Mouse (Mus musculus) left cerebral cortex, adult 2 months (tissue): Measurements from ENCODE around the gene Tmc6. TPM values are rescaled to one million over a fixed set of nuclear protein-coding genes. Genes with fewer than 3 reads are reported as not detected.

ENCODE experiments used
- DNase-seq, 2 experiments: peaks; one replicate each; pipeline ENCODE4 v3.0.0; 2021 to 2022; ENCODE audit warnings: low spot score in 2 of 2, mixed read lengths in 1 of 2; ENCODE audit errors: extremely low spot score in 1 of 2
- H3K27ac ChIP-seq: fragments of 200-600 bp; 2 replicates; pipeline ENCODE4 v1.8.1; 2022
- H3K4me3 ChIP-seq: fragments of 200-600 bp; 2 replicates; pipeline ENCODE4 v1.8.1; 2022
- CTCF ChIP-seq: fragments of 200-600 bp; IDR thresholded peaks from 2 replicates; pipeline ENCODE4 v1.8.1; 2022; ENCODE audit warnings: antibody characterized with exemption, mild to moderate bottlenecking, moderate library complexity
- intact Hi-C: fragments of 180-260 bp; cut with DNase I; formaldehyde crosslinking; loops from one replicate; pipeline ENCODE4 v1.15.1; 2025
- long read RNA-seq, 2 experiments: library from polyadenylated mRNA; stranded (forward); transcript quantifications; one replicate each; pipeline ENCODE4 v2.0.0; 2021; ENCODE audit warnings: borderline mapping rate in 2 of 2
- total RNA-seq, 2 experiments: library from RNA; stranded (reverse); gene quantifications; 2 replicates each; pipeline ENCODE4 v1.2.3; 2021

Tmc6 gene
- 1 to 10 TPM; 7.8 to 9.3 TPM for total RNA-seq
- long read RNA-seq, experiment 1, partial matches to known transcripts, result 2 of 8 reads
- long read RNA-seq, experiment 1, other reads (novel, unspliced or antisense), result 3 of 8 reads
- long read RNA-seq, experiment 2, partial matches to known transcripts, result 0 of 6 reads
- long read RNA-seq, experiment 2, other reads (novel, unspliced or antisense), result 6 of 6 reads

GRCm38 (mm10) chr11:117781993-117782704 is at the start of gene Tmc6, which contains the start of gene Tmc8:
Tmc6 (minus strand) TSS chr11:117782198.
Tmc8 (plus strand) TSS chr11:117782076.
- peak within 1 kb of the TSS; percentile 21; the same call in 1 of the 2 replicates for H3K27ac ChIP-seq
- H3K4me3 ChIP-seq, result peak within 1 kb of the TSS; percentile 20
- no peak for DNase-seq
- no peak for TF ChIP-seq CTCF
- intact Hi-C loops, result no loop called here

- H3K27ac ChIP-seq, result no peak overlapping the region
- DNase-seq, result no peak
These were observed 48.4 kb upstream of the Tmc6 start for GRCm38 (mm10) chr11:117830401-117830800.

GRCm38 (mm10) chr11:117829671-117830215 is 47.7 kb upstream of the Tmc6 start:
- Histone ChIP-seq H3K27ac (peak overlapping the region; percentile 5; the same call in 1 of the 2 replicates), H3K4me3 (no peak overlapping the region)
- DNase-seq, result no peak
- no peak for TF ChIP-seq CTCF
- intact Hi-C loops, result loop anchor here (5.0 kb wide), 1 partner anchor 592 kb away; no protein-coding TSS in a partner anchor

More at GRCm38 (mm10) chr11:117830401-117830800, 48.4 kb upstream of the Tmc6 start:
- no peak overlapping the region for H3K4me3 ChIP-seq
- intact Hi-C loops, result no loop called here
- no peak for TF ChIP-seq CTCF

GRCm38 (mm10) chr11:117828888-117829604 is 47.0 kb upstream of the Tmc6 start:
- DNase-seq, result no peak
- peak overlapping the region; percentile 5; the same call in 1 of the 2 replicates for H3K27ac ChIP-seq
- no peak for TF ChIP-seq CTCF
- no peak overlapping the region for H3K4me3 ChIP-seq
- intact Hi-C loops, result loop anchor here (5.0 kb wide), 1 partner anchor 592 kb away; no protein-coding TSS in a partner anchor

GRCm38 (mm10) chr11:117828149-117828887 is 46.3 kb upstream of the Tmc6 start:
- TF ChIP-seq CTCF, result no peak
- no peak overlapping the region; the same call in 1 of the 2 replicates for H3K27ac ChIP-seq
- DNase-seq, result no peak
- no peak overlapping the region for H3K4me3 ChIP-seq
- intact Hi-C loops, result loop anchor here (5.0 kb wide), 1 partner anchor 591 kb away; no protein-coding TSS in a partner anchor

GRCm38 (mm10) chr11:117827386-117827785 is 45.4 kb upstream of the Tmc6 start:
- intact Hi-C loops, result loop anchor here (5.0 kb wide), 1 partner anchor 590 kb away; no protein-coding TSS in a partner anchor
- Histone ChIP-seq H3K4me3 (no peak overlapping the region), H3K27ac (no peak overlapping the region)
- DNase-seq, result no peak
- TF ChIP-seq CTCF, result no peak

- intact Hi-C loops, result loop anchor here (5.0 kb wide), 1 partner anchor 590 kb away; no protein-coding TSS in a partner anchor
- DNase-seq, result no peak
- TF ChIP-seq CTCF, result no peak
- H3K4me3 ChIP-seq, result no peak overlapping the region
- H3K27ac ChIP-seq, result no peak overlapping the region
These were observed 44.9 kb upstream of the Tmc6 start for GRCm38 (mm10) chr11:117826916-117827315.

GRCm38 (mm10) chr11:117826164-117826563 is 44.2 kb upstream of the Tmc6 start:
- H3K4me3 ChIP-seq, result peak overlapping the region; percentile 27
- intact Hi-C loops, result loop anchor here (5.0 kb wide), 1 partner anchor 589 kb away; no protein-coding TSS in a partner anchor
- no peak for TF ChIP-seq CTCF
- no peak for DNase-seq
- no peak overlapping the region for H3K27ac ChIP-seq

GRCm38 (mm10) chr11:117825333-117826101 is 43.5 kb upstream of the Tmc6 start, which contains the start of the genes Afmid and Tk1:
Afmid (plus strand) TSS chr11:117825924.
Tk1 (minus strand) TSS chr11:117826092.
- Histone ChIP-seq H3K27ac (no peak within 1 kb of the TSS), H3K4me3 (peak within 1 kb of the TSS; percentile 27)
- no peak for TF ChIP-seq CTCF
- intact Hi-C loops, result loop anchor here (2.0 to 5.0 kb wide), 2 partner anchors 441 to 588 kb away; no protein-coding TSS in a partner anchor
- DNase-seq, result peak; percentile 35 to 38
